Mouse (Mus musculus) urinary bladder, adult 2 months (tissue): Measurements from ENCODE around the gene Plekhg1. TPM values are rescaled to one million over a fixed set of nuclear protein-coding genes. Genes with fewer than 3 reads are reported as not detected.

Experiments
- DNase-seq: peaks from one replicate; pipeline ENCODE4 v3.0.0; 2022; ENCODE audit warnings: low spot score
- polyA plus RNA-seq: library from polyadenylated mRNA; depleted of rRNA; stranded (reverse); fragments of >200 nt; gene quantifications from 2 replicates; pipeline ENCODE4 v1.2.3, GENCODE M21; 2012; rRNA removed

Plekhg1 gene
- 8.2 and 9.2 TPM in 2 replicates for polyA plus RNA-seq

DNA sequence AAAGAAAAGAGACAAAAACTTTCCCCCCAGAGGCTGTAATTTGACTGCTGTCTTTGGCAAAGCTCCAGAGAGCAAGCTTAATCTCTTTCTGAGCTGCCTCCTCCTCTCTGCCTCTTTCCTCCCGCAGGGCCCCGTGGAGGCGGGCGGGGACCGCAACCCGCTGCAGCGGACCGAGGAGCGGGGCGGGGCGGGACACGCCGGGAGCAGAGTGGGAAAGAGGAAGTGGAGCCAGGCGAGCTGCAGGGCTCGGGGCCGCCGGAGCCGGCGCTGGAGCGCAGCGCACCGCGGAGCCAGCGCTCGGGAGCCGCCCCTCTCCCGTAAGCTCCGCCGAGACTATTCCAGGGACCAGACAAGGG is at the start of gene Plekhg1:
Gene Plekhg1 (plus strand): TSS at position 217 of the 356 bp plus-strand sequence.
- peak; percentile 73 for DNase-seq

DNA sequence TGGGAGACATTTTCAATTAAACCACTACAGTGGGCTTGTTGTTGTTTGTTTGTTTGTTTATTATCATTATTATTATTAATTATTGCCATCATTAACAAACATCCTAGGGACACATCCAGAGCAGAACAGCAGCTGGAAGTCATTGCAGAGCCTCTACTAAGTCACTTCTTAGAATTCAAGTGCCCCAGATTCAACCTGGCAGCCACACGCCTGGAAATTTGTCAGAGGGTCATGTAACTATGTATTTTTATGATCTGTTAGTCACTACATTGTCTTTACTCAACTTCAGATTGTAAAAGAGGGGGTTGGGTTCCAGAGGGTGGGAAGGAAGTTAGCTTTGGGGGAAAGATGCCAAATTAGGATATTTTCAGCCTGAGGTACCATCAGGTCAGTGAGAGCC is 47.4 kb upstream of the Plekhg1 start:
- no peak for DNase-seq

DNA sequence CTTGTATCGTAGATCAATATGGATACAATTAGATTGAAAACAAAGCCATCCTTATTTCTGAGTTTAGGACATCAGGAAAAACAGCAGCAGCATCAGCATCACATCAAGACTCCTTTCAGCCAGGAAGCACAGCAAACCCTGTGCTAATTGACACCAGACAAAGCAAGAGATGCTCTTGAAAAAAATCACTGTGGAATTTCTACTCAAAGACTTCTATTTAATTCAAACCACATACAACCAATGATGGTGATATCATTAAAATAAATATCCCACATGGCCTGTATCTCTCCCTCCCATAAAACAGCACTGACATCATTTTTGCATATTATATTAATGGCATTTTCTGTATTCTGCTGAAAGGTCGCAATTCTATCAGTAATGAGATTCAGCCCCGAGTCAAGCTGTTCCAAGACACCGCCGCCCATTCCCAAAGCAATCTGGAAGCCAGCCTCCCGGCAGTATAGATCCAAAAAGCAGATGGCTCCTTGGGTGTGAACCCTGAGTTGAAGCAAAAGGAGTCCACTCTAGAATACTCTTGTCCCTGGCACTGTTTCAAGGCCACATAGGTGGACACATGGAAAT is 46.4 kb upstream of the Plekhg1 start:
- DNase-seq, result no peak

DNA sequence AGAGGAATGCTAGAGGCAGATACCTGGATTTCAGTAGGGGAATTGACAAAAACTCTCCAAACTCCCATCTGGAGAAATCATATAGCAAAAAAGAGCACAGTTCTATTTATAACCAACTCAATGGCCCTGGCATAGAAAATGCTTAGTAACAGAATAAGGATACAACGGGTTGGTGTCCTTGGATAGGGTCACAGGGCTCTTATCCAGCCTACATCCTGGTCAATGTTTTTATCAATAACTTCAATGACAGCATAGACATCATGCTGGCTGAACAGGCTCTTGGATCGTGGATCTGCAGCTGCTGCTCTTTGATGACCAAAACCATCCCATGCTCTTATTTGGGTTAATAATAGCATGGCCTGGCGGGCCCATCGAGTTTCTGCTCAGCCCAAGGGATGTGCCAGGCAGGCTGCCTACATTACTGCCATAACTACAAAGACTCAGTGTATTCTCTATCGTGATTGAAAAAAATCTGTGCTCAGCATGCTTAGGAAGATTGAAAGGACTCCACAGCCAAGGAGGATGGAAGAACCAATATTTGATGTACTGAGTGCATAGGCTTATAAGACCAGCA is 44.7 kb upstream of the Plekhg1 start:
- no peak for DNase-seq

DNA sequence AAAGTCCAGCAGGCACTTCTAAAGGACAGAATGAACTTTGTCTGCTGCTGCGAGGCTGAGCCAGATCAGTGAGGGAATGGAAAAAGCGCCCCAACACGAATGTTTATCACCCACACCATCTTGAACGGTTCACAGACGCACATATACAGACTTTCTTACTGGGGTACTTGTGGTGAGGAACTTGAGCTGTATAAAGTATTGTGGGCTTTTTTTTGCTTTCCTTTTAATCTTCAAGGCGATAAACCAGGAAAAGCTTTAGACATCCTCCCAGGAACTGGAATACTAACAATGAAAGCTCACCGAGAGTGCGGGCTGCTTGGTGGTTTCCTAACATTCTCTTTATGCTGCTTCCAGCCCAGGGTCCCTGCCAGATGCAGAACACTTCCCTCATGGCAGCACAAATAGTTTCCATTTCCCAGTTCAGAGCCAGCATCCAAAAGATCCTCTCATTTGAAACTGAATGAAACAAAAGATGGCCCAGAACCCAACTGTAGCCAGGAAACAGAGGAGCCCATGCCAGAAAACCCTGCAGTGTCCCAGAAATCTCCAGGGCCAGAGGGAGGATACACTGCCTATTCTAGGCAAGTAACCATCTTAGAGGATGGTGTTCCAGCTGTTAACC is 43.3 kb upstream of the Plekhg1 start:
- no peak for DNase-seq

DNA sequence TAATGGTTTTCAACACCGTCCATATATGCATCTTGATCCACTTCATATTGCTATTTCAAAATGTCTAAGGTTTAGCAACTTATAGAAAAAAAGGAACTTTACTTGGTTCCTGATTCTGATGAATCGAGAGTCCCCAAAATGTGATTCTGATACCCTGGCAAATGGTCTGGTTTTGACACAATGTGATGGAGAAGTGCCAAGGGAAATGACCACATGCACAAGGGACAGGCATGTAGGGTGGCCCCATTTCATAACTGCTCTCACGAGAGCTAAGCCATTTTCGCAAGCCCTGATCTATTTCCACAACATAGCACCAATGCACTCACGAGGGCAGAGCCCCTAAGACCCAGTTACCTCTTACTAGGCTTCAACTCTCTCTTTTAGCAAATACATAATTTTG is 42.7 kb upstream of the Plekhg1 start:
- DNase-seq, result no peak

DNA sequence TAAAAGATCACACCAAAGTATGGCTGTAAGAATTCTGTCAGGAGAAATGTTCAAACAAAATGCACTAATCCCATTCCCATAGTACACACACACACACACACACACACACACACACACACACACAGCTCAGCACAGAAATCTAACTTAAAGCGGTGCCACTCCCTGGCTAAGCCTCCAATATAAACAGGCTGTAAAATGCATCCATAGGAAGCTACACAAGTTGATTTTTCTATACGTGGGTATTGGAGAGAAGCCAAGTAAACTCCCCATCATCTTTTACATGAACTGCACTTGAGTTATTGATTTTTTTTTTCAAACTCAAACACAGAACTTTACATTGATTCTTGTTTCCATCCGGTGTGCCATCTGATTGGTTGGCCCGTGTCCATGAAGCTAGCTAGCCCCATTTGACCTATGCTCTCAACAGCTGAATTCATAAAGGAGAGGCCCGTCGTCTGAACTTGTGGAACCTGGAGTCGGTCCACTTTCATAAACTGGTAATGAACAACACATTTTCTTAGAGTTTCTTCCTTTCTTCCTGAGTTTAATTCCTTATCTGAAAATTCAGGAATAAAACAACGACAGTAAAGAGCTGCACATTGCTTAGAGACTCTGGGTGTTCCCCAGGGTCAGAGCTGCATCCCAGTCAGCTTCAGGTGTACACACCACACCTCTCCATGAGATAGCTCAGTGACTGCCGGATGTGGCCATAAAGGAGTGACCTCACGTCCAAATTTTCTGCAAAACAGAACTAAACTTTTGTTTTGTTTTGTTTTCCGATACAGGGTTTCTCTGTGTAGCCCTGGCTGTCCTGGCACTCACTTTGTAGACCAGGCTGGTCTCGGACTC is 39.7 kb upstream of the Plekhg1 start:
- no peak for DNase-seq

DNA sequence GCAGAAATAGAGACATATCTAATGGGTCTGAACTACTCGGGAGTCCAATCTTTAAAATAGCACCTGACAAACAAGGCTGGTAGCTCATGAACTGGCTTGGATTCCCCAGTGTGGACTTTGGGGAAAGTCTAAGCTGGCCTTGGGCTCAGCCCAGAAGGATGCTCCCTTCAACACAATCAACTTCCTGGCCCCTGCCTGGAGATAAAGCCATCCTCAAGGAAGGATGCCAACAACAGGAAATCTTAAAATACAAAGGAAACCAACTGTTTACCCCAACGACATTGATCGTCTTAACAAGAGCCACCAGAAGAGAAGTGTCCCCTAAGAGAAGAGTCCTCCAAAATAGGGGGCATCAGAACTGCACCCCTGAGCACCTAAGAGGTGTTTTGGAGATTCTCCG is 38.3 kb upstream of the Plekhg1 start:
- no peak for DNase-seq

DNA sequence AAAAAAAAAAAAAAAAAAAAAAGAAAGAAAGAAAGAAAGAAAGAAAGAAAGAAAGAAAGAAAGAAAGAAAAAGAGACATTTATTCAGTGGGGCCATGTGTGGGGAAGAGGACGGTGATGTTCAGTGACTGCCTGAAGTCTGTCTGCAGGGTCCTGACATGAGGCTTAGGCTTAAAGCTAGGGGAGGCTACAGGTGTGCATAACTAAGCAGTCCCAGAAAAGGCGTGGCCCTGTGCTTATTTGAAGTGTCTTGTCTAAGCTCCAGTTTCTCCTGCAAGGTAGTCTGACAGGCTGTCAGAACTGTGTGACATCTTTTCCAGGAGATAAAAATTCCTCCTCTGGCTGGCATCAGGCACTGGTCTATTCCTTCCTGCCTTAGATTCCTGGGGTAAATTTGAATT is 37.6 kb upstream of the Plekhg1 start:
- no peak for DNase-seq

DNA sequence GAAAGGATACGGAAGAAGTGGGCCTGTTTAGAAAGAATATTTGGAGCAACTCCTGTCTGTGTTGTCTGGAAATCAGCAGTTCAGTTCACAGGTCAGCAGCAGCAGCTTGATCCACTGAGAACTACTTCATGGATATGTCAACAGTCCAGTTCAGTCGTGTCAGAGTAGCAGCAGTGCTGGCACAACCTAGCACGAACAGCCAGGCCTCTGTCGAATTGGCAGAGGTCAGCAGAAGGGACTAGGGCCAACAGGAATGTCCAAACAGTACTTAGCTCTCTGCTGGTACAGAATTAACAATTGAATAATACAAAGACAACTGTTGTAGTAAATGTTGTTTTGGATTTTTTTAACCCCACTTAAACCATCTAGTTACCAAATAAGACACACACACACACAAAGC is 33.9 kb upstream of the Plekhg1 start:
- no peak for DNase-seq

DNA sequence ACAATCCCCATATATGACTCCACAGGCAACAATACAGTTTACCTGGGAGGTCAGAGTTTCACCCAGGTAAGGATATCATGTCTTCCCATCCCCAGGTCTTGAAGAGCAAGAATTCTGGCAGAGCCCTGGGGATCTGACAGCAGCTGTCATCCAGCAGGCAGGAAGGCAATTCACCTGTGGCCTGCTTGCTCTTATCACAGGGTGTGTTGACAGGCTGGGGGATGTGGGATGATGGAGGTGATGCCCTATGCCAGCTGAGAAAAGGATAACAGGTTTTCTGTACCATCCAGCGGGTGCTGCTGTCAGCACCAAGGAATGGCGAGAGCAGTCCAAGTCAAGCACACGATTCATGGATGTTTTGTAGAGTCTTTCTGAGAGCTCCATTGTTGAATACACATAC is 30.1 kb upstream of the Plekhg1 start:
- DNase-seq, result no peak

DNA sequence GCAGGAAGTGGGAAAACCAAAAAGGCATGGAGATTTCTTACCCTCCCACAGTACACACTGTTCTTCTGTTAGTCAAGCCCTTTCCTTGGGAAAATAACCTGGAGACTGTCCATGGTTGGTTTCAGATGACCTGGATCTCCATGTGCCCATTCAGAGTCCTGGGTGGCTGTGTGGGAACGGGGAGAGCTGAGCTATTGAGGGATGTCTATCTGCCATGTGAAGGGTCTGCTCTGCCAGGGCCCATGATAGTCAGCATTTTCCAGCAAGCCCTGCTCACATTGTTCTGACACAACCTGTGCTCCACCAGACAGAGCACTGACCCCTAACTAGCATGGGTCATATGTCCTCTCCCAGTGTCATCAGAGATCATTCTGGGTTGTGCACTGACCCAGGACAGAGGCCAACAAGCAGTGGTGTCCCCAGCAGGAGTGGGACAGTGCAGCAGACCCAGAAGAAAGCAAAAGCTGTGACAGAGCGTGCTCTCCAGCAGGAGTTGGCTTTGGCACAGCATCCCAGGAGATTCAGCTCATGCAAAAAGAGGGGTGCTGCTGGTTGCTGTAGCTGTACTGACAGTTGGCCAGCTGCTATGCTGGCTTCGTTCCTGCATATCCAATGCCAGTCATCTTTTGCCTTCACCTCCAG is 24.7 kb upstream of the Plekhg1 start:
- no peak for DNase-seq

DNA sequence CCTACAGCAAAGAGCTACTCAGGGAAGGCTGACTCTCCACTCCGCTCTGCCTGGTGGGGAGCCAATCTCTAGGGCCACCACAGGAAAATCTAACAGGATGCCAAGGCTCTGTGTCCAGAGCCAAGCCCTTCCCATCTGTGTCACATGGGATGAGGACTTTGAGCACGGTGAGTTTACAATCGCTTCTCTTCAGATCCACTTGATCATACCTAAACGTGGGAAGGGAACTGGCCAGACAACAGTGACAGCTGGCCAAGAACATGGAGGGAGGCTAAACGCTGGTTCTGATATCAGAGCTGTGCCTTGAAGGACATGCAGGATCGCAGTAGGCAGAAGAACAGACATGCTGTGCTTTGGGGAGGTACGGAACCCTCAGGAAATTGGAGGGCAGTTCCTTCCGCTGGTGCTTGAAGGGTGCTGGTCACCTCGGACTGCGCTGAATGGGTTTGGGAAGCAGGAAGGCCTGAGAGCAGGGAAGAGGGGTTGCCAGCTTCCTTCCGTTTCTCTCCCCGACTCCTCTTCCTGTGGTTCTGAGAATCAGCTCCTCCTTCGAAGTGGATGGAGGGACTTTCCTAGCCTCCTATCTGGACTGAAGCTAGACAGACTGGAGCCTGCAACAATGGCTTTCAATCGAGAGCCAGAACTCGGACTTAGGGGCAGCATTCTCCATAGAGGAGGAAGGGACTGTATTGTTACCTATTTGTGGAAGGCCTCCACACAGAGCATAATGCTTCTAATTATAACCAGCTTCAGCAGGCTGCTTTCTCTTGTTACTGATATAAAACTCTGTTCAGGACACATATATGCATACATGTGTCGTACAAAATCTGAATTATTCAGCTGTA is 21.9 kb upstream of the Plekhg1 start:
- no peak for DNase-seq

DNA sequence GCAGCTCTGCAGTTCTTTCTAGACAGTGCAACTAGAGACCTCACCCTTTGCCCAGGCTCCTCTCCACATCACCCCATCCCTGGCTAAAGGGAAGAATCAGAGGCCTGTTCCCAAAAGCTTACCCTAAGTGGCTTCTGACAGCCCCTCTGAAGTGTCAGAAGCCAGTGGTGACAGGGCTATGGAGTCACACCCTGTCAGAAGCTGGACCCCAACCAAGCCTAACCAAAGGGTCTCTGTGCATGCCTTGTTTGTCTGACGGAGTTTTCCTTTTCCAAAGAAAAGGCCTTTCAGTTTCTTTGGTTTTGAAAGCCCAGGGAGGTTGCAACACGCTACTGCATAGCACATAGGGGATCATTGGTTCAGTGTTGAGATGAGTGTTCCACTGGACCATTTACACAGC is 19.9 kb upstream of the Plekhg1 start:
- no peak for DNase-seq

DNA sequence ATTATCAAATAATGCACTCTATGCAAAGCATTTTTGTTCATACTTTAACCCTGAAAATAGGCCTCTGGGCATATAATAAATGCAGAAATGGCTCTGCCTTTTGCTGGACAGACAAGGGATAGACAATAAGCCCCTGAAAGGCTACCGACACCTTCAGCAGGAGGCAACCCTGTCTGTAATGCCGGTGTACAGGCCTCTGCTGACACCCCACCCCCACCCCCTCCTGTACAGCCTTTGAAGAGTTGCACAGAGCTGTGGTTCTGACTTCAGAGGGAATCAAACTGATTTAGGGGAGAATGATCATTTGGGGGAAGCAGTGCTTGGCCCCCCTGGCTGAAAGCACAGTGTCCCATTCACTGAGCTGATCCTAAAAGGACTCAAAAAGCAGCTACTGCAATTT is 17.8 kb upstream of the Plekhg1 start:
- DNase-seq, result no peak

DNA sequence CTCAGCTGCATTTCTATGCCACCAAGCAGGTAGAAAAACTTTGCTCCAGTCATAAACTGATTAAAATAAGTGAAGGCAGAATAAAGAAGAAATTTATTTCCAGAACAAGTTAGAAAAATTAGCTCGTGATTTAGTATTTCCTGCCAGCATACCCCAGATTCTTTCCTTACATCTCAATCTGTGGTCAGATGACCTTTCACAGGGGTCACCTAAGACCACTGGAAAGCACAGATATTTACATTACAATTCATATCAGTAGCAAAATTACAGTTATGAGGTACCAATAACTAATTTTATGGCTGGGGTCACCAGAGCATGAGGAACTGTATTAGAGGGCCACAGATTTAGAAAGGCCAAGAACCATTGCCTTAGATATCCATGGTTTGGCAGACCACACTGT is 15.5 kb upstream of the Plekhg1 start:
- DNase-seq, result no peak

DNA sequence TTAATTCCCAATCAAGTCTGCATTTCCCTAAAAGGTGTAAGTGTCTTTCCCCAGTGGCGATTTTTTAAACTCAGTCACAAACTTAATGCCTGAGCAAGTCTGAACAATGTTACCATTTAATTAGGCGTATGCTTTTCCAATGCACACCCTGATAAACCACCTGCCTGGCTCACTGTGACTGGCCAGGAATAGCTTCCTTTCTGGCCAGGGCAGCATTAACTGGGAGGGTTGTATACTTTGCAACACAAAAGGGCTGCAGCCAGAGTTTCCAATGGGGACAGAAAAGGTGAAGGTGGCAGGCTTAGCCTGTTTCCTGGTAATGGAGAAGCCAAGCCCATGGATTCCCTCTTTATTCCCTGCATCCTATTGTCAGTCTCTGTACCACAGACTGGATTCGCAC is 10.5 kb upstream of the Plekhg1 start:
- DNase-seq, result no peak

DNA sequence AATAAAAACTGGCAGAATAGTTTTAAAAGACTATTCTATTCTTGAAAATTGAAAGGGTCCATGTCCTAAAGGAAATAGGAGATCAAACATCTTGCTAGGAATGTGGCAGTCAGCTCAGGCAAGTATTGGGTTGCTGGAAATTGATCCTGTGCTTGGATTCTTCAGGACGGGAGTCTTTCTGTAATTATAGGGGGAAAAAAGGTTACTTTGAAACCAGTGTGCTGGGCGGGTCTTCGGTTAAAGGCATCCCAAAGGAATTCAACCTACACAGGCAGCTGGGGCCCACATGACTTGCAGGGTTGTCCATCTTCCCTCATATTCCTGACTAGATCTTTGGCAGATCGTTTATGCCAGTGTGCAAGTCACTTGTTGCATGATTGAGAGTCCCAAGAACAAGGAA is 9.8 kb upstream of the Plekhg1 start:
- no peak for DNase-seq

DNA sequence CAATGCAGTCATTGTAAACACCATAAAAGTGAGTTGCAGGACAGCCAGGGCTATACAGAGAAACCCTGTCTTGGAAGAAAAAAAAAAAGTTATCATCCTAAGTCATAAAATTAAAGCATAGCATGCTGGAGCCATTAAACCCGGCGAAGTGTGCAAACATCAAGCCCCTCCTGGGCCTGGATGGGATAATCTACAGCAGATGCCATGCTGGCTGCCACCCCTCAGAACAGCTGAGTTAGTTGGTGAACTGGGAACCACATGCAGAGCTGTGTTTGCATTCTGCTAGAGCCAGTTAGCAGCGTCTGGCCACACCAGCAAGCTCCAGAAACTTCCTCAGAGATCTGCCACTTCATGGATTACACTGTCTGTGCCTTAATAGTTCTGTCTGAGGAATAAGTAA is 3.1 kb upstream of the Plekhg1 start:
- no peak for DNase-seq

DNA sequence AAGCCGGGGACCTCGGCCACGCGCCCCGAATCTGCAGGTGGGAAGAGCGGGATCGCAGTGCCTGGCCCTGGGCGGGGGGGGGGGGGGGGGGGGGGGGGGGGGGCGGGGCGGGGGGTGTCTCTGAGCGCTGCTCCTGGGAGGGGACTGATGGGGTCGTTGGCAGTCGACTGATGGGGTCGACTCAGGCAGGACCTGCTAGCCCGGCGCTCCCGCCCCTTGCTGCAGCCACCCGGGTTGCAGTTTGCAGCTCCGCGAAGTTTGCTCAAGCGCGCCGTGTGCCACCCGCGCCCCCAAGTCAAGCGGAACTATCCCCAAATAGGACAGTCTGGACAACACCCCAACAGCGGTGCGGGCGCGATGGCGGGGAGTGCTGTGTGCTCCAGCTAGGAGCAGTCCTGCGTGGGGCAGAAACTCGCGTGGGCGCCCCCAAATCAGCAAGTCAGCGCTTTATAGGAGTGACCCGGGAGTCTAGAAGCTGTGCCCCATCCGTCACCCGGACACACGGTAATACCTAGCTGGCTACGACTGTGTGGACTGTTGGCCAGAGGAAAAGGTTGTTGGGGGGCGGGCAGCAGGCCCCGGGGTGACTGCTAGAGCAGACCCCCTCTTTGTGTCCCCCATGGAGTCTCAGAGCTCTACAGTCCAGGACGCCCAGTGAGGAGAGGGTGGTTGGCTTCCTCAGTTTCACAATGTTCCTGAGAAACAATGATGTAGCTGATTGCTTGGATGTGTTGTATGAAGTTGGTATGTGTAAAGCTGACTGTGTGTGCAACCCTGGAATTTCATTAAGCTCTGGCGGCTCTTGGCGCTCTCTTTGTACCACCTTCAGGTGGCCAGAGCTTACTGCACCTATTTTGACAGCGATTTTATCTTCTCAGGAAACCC is 582 bp downstream of the Plekhg1 start:
- DNase-seq, result peak; percentile 37
